Mouse (Mus musculus) ES-Bruce4 (cell line): ENCODE results near the gene Siglece. TPM values are rescaled to one million over a fixed set of nuclear protein-coding genes. Genes with fewer than 3 reads are reported as not detected.
A peak's percentile ranks its signal among the peaks of the same experiment; 100 is the strongest.

Experiments
- H3K27ac ChIP-seq: 2 replicates; pipeline ENCODE4 v1.5.1; 2012; ENCODE audit warnings: low read length, inconsistent platforms; ENCODE audit not compliant: insufficient read depth
- H3K27me3 ChIP-seq: 2 replicates; pipeline ENCODE4 v1.6.1; 2012; ENCODE audit warnings: mild to moderate bottlenecking, low read length, inconsistent platforms; ENCODE audit not compliant: control insufficient read depth, poor library complexity, insufficient read depth, severe bottlenecking
- H3K36me3 ChIP-seq: 2 replicates; pipeline ENCODE4 v1.6.1; 2012; ENCODE audit warnings: inconsistent platforms, mild to moderate bottlenecking, low read length, moderate library complexity; ENCODE audit not compliant: control insufficient read depth, poor library complexity, insufficient read depth, severe bottlenecking
- H3K4me1 ChIP-seq: one replicate; pipeline ENCODE4 v1.8.1; 2011; ENCODE audit warnings: low read length; ENCODE audit not compliant: control insufficient read depth, insufficient read depth
- H3K4me3 ChIP-seq: 2 replicates; pipeline ENCODE4 v1.5.1; 2011; ENCODE audit warnings: low read depth, mild to moderate bottlenecking, low read length
- H3K9ac ChIP-seq: 2 replicates; pipeline ENCODE4 v1.6.1; 2012; ENCODE audit warnings: low read depth, mild to moderate bottlenecking, inconsistent platforms; ENCODE audit not compliant: poor library complexity, severe bottlenecking
- H3K9me3 ChIP-seq: replicated peaks from 2 replicates; pipeline ENCODE4 v1.6.1; 2012; ENCODE audit warnings: mild to moderate bottlenecking, low read length, inconsistent platforms; ENCODE audit not compliant: control insufficient read depth, poor library complexity, insufficient read depth, severe bottlenecking
- CTCF ChIP-seq: IDR thresholded peaks from one replicate; pipeline ENCODE4 v1.8.1; 2011; ENCODE audit warnings: low read depth, low read length
- EP300 ChIP-seq: IDR thresholded peaks from 2 replicates; pipeline ENCODE4 v1.6.1; 2011; ENCODE audit warnings: low read depth, low read length; ENCODE audit not compliant: insufficient read depth
- POLR2A ChIP-seq: IDR thresholded peaks from one replicate; pipeline ENCODE4 v1.8.1; 2011; ENCODE audit warnings: low read length; ENCODE audit not compliant: insufficient read depth
- polyA plus RNA-seq: library from polyadenylated mRNA; stranded (reverse); fragments of >200 nt; gene quantifications from 2 replicates; pipeline ENCODE4 v1.2.4, GENCODE M21; 2011; ENCODE audit warnings: low read depth; ENCODE audit not compliant: missing spikeins, insufficient read depth, insufficient read length

The Siglece gene
- polyA plus RNA-seq, 1 experiment: 0.64 TPM

DNA sequence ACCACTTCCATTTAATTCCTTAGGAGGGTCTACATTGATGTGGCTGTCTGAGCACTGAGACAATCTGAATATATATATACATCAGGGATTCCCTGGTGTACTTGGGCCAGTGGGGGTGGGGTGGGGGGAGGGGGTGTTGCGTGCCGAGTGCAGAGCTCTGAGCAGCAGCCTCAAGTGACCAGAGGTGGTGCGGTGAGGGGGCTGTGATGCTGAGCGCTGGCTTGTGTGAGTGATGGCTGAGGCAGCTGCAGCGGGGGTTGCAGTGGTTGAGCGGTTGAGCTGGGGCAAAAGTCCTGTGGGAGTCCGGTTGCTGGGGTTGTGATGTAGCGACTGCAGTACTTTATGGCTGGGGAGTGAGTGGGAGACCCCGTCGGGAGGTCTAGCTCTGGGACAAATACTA lies 36.1 kb downstream of the Siglece start:
- Histone ChIP-seq H3K27me3 (no peaks in the 10 kb centered on the region), H3K27ac (no peak overlapping the region), H3K36me3 (peaks cover 3% of the 10 kb centered on the region; the same call in 1 of the 2 replicates), H3K9ac (peak overlapping the region; percentile 18; the same call in 1 of the 2 replicates), H3K4me1 (no peaks in the 10 kb centered on the region), H3K4me3 (peak overlapping the region; percentile 3; the same call in 1 of the 2 replicates), H3K9me3 (no peaks in the 10 kb centered on the region)
- TF ChIP-seq CTCF: no peak
- TF ChIP-seq EP300: no peak
- no peak for TF ChIP-seq POLR2A

DNA sequence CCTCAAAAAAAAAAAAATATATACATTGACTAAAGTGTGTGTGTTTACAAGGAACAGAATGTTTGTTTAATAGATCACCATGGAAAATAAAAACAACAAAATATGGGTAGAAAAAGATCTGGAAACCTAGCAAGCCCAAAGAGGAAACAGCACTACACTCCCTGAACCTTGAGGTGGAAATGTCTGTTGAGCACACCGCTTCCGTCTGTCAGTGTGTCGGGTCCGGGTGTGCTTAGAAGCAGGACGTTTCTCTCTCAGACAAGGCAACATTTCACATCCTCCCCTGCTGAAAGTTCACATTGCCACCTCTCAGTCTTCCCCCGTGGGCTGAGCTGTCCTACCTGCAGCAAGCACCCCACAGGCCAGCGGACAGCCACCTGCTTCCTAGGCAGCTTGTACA lies 37.0 kb downstream of the Siglece start:
- Histone ChIP-seq H3K36me3 (peaks cover 8% of the 10 kb centered on the region; the same call in 1 of the 2 replicates), H3K4me1 (no peaks in the 10 kb centered on the region), H3K9me3 (no peaks in the 10 kb centered on the region), H3K9ac (no peak overlapping the region), H3K4me3 (no peak overlapping the region), H3K27me3 (no peaks in the 10 kb centered on the region), H3K27ac (no peak overlapping the region)
- TF ChIP-seq EP300 (no peak), POLR2A (no peak), CTCF (no peak)

- Histone ChIP-seq H3K4me3 (no peak overlapping the region), H3K36me3 (peaks cover 31% of the 10 kb centered on the region), H3K27ac (no peak overlapping the region), H3K4me1 (peaks cover 4% of the 10 kb centered on the region), H3K9me3 (no peaks in the 10 kb centered on the region), H3K9ac (no peak overlapping the region), H3K27me3 (no peaks in the 10 kb centered on the region)
- no peak for TF ChIP-seq CTCF
- TF ChIP-seq EP300: no peak
- TF ChIP-seq POLR2A: no peak
Observed at GRCm38 (mm10) chr7:43613816-43614551, 46.0 kb downstream of the Siglece start.

DNA sequence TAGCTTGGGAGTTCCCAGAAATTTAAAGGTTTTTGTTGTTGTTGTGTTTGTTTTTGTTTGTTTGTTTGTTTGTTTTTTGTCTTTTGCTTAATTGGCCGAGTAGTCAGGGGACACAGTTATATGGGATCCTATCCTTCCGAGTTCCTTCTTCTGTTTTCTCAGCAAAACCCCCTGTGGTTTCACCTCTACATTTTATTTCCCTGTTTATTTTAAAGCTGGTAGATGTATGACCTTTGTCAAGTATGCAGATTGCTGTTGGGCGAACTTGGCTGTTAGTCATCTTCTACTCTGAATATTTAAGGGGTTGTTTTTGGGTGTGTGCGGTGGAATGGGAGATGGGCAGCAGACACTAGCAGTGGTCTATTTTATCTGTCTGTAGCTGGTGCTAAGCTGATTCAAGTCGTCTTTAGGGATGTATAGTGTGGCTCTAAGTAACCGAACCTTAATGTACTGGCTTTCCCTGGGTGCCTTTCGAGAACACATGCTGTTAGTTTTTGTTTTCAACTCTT lies 51.6 kb downstream of the Siglece start:
- H3K4me3 ChIP-seq: no peak overlapping the region

GRCm38 (mm10) chr7:43607743-43608287 lies 52.1 kb downstream of the Siglece start:
- TF ChIP-seq EP300: peak; percentile 70; the same call in 1 of the 2 replicates
- TF ChIP-seq POLR2A: no peak
- Histone ChIP-seq H3K9ac (peak overlapping the region; percentile 25; the same call in 1 of the 2 replicates), H3K4me1 (peaks cover 4% of the 10 kb centered on the region), H3K4me3 (peak overlapping the region; percentile 69), H3K36me3 (peaks cover 13% of the 10 kb centered on the region), H3K27ac (peak overlapping the region; percentile 90), H3K9me3 (no peaks in the 10 kb centered on the region), H3K27me3 (no peaks in the 10 kb centered on the region)

More for the DNA sequence above, 51.6 kb downstream of the Siglece start:
- no peaks in the 10 kb centered on the region for H3K9me3 ChIP-seq
- H3K9ac ChIP-seq: peak overlapping the region; percentile 18; the same call in 1 of the 2 replicates
- peak overlapping the region; percentile 90 for H3K27ac ChIP-seq
- no peaks in the 10 kb centered on the region for H3K27me3 ChIP-seq
- peaks cover 4% of the 10 kb centered on the region for H3K4me1 ChIP-seq
- TF ChIP-seq CTCF (no peak), EP300 (no peak), POLR2A (no peak)
- H3K36me3 ChIP-seq: peaks cover 13% of the 10 kb centered on the region
